Mouse (Mus musculus) lung, adult 2 months (tissue): ENCODE measurements around the gene Celf5.

Experiments
- CTCF ChIP-seq: fragments of 200-500 bp; IDR thresholded peaks from 2 replicates; pipeline ENCODE4 v1.5.1; 2011; ENCODE audit warnings: mild to moderate bottlenecking, low read length, control low read depth; ENCODE audit not compliant: insufficient read depth
- POLR2A ChIP-seq: fragments of 200-500 bp; IDR thresholded peaks from 2 replicates; pipeline ENCODE4 v1.6.1; 2011; ENCODE audit warnings: low read depth, mild to moderate bottlenecking, control low read depth, low read length, borderline replicate concordance; ENCODE audit errors: extremely low read depth

- TF ChIP-seq POLR2A (no peak), CTCF (no peak)
Observed at GRCm38 (mm10) chr10:81422661-81423217, 59.8 kb downstream of the Celf5 start.
